Mouse (Mus musculus) embryonic facial prominence, embryonic 10.5 days (tissue): Measurements from ENCODE around the gene Farp1. TPM values are rescaled to one million over a fixed set of nuclear protein-coding genes. Genes with fewer than 3 reads are reported as not detected.

Experiments used
- DNase-seq: peaks from one replicate; pipeline ENCODE4 v3.0.0-alpha.2; 2017; ENCODE audit warnings: low spot score
- H3K27ac ChIP-seq: fragments of 300-500 bp; sonication (generic); replicated peaks from 2 replicates; pipeline ENCODE4 v1.5.1; 2016; ENCODE audit warnings: mild to moderate bottlenecking
- H3K27me3 ChIP-seq: fragments of 300-500 bp; sonication (generic); replicated peaks from 2 replicates; pipeline ENCODE4 v1.6.1; 2016; ENCODE audit warnings: low read depth, mild to moderate bottlenecking; ENCODE audit not compliant: poor library complexity, severe bottlenecking
- H3K36me3 ChIP-seq: fragments of 300-500 bp; sonication (generic); replicated peaks from 2 replicates; pipeline ENCODE4 v1.6.1; 2016; ENCODE audit warnings: mild to moderate bottlenecking, moderate library complexity
- H3K4me1 ChIP-seq: fragments of 300-500 bp; sonication (generic); 2 replicates; pipeline ENCODE4 v1.6.1; 2016
- H3K4me3 ChIP-seq: fragments of 300-500 bp; sonication (generic); 2 replicates; pipeline ENCODE4 v1.5.1; 2016; ENCODE audit warnings: mild to moderate bottlenecking, moderate library complexity
- H3K9me3 ChIP-seq: fragments of 300-500 bp; sonication (generic); 2 replicates; pipeline ENCODE4 v1.6.1; 2016; ENCODE audit warnings: mild to moderate bottlenecking
- WGBS: fragments of 180-500 bp; shearing (Covaris S2); methylation state at CpG from one replicate; pipeline ENCODE4 v1.1.7; 2016; 5-methylcytosine and 5-hydroxymethylcytosine counted together
- polyA plus RNA-seq: library from polyadenylated mRNA; unstranded; fragments of >200 nt; fragmentation: Nextera tagmentation; extraction: Ambion mirVana; gene quantifications from 2 replicates; pipeline ENCODE4 v1.2.1, GENCODE M21; 2016

Gene Farp1
- polyA plus RNA-seq, 1 experiment from 2014 or later: 41.7 TPM

GRCm38 (mm10) chr14:121099120-121099519 is 64.1 kb downstream of the Farp1 start:
- no peak for DNase-seq
- peaks cover 26% of the 10 kb centered on the region for H3K36me3 ChIP-seq
- peaks cover 69% of the 10 kb centered on the region for H3K4me1 ChIP-seq
- no peaks in the 10 kb centered on the region for H3K27me3 ChIP-seq
- H3K27ac ChIP-seq: no peak overlapping the region
- WGBS: 83% methylated on average over 8 of the region's 8 CpGs
- H3K9me3 ChIP-seq: no peaks in the 10 kb centered on the region
- no peak overlapping the region for H3K4me3 ChIP-seq

GRCm38 (mm10) chr14:121099876-121100275 is 64.9 kb downstream of the Farp1 start:
- no peak overlapping the region for H3K27ac ChIP-seq
- 67% methylated on average over 2 of the region's 2 CpGs for WGBS
- no peaks in the 10 kb centered on the region for H3K9me3 ChIP-seq
- DNase-seq: no peak
- no peak overlapping the region for H3K4me3 ChIP-seq
- peaks cover 75% of the 10 kb centered on the region for H3K4me1 ChIP-seq
- H3K36me3 ChIP-seq: peaks cover 27% of the 10 kb centered on the region
- H3K27me3 ChIP-seq: no peaks in the 10 kb centered on the region

GRCm38 (mm10) chr14:121100829-121101228 is 65.8 kb downstream of the Farp1 start:
- DNase-seq: no peak
- Histone ChIP-seq H3K27me3 (no peaks in the 10 kb centered on the region), H3K4me3 (no peak overlapping the region), H3K9me3 (no peaks in the 10 kb centered on the region), H3K27ac (0 out of 2 replicates have a peak overlapping the region, but pooled peaks have one; percentile 3), H3K4me1 (peaks cover 84% of the 10 kb centered on the region), H3K36me3 (peaks cover 27% of the 10 kb centered on the region)
- WGBS: 40% methylated on average over 2 of the region's 2 CpGs

- DNase-seq: no peak
- Histone ChIP-seq H3K36me3 (peaks cover 29% of the 10 kb centered on the region), H3K9me3 (no peaks in the 10 kb centered on the region), H3K4me1 (peaks cover 91% of the 10 kb centered on the region), H3K27ac (no peak overlapping the region), H3K27me3 (no peaks in the 10 kb centered on the region), H3K4me3 (no peak overlapping the region)
- 89% methylated on average over 5 of the region's 5 CpGs for WGBS
Observed at GRCm38 (mm10) chr14:121101531-121101930, 66.5 kb downstream of the Farp1 start.

- WGBS: 82% methylated on average over 5 of the region's 5 CpGs
- H3K4me3 ChIP-seq: no peak overlapping the region
- no peaks in the 10 kb centered on the region for H3K27me3 ChIP-seq
- no peaks in the 10 kb centered on the region for H3K9me3 ChIP-seq
- no peak for DNase-seq
- H3K4me1 ChIP-seq: peaks cover 95% of the 10 kb centered on the region
- H3K27ac ChIP-seq: peak overlapping the region; percentile 37; the same call in 1 of the 2 replicates
- H3K36me3 ChIP-seq: peaks cover 29% of the 10 kb centered on the region
Observed at GRCm38 (mm10) chr14:121102599-121102998, 67.6 kb downstream of the Farp1 start.

GRCm38 (mm10) chr14:121103459-121103858 is 68.5 kb downstream of the Farp1 start:
- no peak overlapping the region for H3K4me3 ChIP-seq
- peaks cover 95% of the 10 kb centered on the region for H3K4me1 ChIP-seq
- 63% methylated on average over 9 of the region's 9 CpGs for WGBS
- H3K27ac ChIP-seq: peak overlapping the region; percentile 40
- H3K36me3 ChIP-seq: peaks cover 29% of the 10 kb centered on the region
- no peaks in the 10 kb centered on the region for H3K27me3 ChIP-seq
- DNase-seq: peak; percentile 41
- H3K9me3 ChIP-seq: no peaks in the 10 kb centered on the region

- Histone ChIP-seq H3K27me3 (no peaks in the 10 kb centered on the region), H3K4me1 (peaks cover 95% of the 10 kb centered on the region), H3K9me3 (no peaks in the 10 kb centered on the region), H3K4me3 (peak overlapping the region; percentile 2; the same call in 1 of the 2 replicates), H3K36me3 (peaks cover 32% of the 10 kb centered on the region), H3K27ac (peak overlapping the region; percentile 73)
- DNase-seq: peak; percentile 76
- 46% methylated on average over 7 of the region's 7 CpGs for WGBS
Observed at GRCm38 (mm10) chr14:121104760-121105329, 69.8 kb downstream of the Farp1 start.

- H3K27me3 ChIP-seq: no peaks in the 10 kb centered on the region
- H3K27ac ChIP-seq: peak overlapping the region; percentile 77
- peaks cover 90% of the 10 kb centered on the region for H3K4me1 ChIP-seq
- H3K4me3 ChIP-seq: no peak overlapping the region; the same call in 1 of the 2 replicates
- DNase-seq: peak; percentile 51
- 21% methylated on average over 4 of the region's 4 CpGs for WGBS
- H3K36me3 ChIP-seq: peaks cover 37% of the 10 kb centered on the region
- no peaks in the 10 kb centered on the region for H3K9me3 ChIP-seq
Observed at GRCm38 (mm10) chr14:121106906-121107305, 71.9 kb downstream of the Farp1 start.

- DNase-seq: no peak
- H3K4me1 ChIP-seq: peaks cover 92% of the 10 kb centered on the region
- H3K27me3 ChIP-seq: no peaks in the 10 kb centered on the region
- 59% methylated on average over 10 of the region's 10 CpGs for WGBS
- H3K36me3 ChIP-seq: peaks cover 38% of the 10 kb centered on the region
- no peaks in the 10 kb centered on the region for H3K9me3 ChIP-seq
- peak overlapping the region; percentile 82 for H3K27ac ChIP-seq
- no peak overlapping the region for H3K4me3 ChIP-seq
Observed at GRCm38 (mm10) chr14:121107707-121108285, 72.8 kb downstream of the Farp1 start.

GRCm38 (mm10) chr14:121108439-121109115 is 73.6 kb downstream of the Farp1 start:
- Histone ChIP-seq H3K4me3 (no peak overlapping the region), H3K9me3 (no peaks in the 10 kb centered on the region), H3K27ac (peak overlapping the region; percentile 82), H3K36me3 (peaks cover 32% of the 10 kb centered on the region), H3K27me3 (no peaks in the 10 kb centered on the region), H3K4me1 (peaks cover 84% of the 10 kb centered on the region)
- WGBS: 20% methylated on average over 8 of the region's 8 CpGs
- DNase-seq: peak; percentile 43

GRCm38 (mm10) chr14:121109116-121109504 is 74.1 kb downstream of the Farp1 start:
- WGBS: 18% methylated on average over 9 of the region's 9 CpGs
- H3K27me3 ChIP-seq: no peaks in the 10 kb centered on the region
- peak; percentile 57 for DNase-seq
- H3K4me1 ChIP-seq: peaks cover 79% of the 10 kb centered on the region
- H3K9me3 ChIP-seq: no peaks in the 10 kb centered on the region
- peak overlapping the region; percentile 14; the same call in 1 of the 2 replicates for H3K4me3 ChIP-seq
- H3K36me3 ChIP-seq: peaks cover 32% of the 10 kb centered on the region
- peak overlapping the region; percentile 82 for H3K27ac ChIP-seq

GRCm38 (mm10) chr14:121110492-121111267 is 75.7 kb downstream of the Farp1 start:
- Histone ChIP-seq H3K36me3 (peaks cover 47% of the 10 kb centered on the region), H3K4me3 (no peak overlapping the region), H3K27me3 (no peaks in the 10 kb centered on the region), H3K27ac (peak overlapping the region; percentile 54), H3K4me1 (peaks cover 63% of the 10 kb centered on the region), H3K9me3 (no peaks in the 10 kb centered on the region)
- 94% methylated on average over 13 of the region's 13 CpGs for WGBS
- no peak for DNase-seq
